Mouse (Mus musculus) embryo, embryonic 10 days (tissue): ENCODE measurements around the gene Rora.

ENCODE experiments used
- DNase-seq: peaks from one replicate; pipeline ENCODE4 v3.0.0-alpha.2; 2015; ENCODE audit warnings: low spot score

Gene Rora

DNA sequence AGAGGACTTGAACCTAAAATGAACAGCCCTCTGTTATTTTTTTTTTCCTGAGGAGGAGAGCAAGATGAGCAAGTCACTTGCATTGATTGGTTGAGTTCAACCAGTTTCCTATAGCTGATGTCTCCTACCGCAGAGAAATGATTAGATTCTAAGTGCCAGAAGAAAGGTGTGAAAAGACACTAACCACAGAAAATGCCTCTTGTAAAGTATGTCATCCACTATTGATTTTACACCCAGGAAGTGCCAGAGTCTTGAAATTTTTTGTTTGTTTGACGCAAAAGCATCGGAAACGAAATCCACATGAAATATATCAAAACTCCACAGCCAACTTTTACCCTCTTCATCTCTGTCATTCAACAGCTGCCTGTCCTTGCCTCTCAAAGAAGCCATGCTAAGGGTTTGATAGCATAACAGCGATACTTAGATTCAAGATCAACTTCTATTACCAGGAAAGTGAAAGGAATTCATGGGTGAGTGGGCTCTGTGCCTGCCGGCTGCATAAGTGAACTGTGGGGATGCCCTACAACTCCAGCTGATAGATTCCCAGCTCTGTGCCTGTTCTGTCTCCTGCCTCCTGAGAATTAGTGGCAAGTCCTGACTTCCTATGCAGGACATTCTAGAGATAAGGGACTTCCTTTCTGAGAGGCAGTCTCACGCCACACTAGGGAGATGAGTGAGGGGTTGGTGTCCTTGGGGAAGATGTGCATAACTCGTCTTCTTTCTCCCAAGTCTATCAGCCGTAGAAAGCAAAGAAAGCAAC lies 661.0 kb downstream of the Rora start:
- no peak for DNase-seq

GRCm38 (mm10) chr9:69317527-69318115 lies 664.0 kb downstream of the Rora start:
- no peak for DNase-seq

DNA sequence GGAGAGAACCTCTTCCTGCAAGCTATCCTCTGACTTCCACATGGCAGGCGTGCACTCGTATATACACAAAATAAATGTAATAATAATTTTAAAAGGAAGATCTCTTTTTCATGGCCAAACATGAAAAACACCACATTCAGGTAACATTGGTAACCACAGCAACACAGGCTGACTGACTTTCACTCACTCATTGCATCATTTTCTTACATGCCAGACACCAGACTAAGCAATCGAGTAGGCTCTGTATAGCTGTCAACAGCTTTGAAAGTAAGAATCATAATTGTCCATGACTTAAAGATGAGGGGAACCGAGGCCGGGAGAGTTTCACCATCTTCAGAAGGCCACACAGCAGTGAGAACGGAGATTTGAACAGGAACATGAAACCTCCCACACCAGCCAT lies 665.8 kb downstream of the Rora start:
- DNase-seq: no peak

GRCm38 (mm10) chr9:69319913-69320634 lies 666.5 kb downstream of the Rora start:
- no peak for DNase-seq

DNA sequence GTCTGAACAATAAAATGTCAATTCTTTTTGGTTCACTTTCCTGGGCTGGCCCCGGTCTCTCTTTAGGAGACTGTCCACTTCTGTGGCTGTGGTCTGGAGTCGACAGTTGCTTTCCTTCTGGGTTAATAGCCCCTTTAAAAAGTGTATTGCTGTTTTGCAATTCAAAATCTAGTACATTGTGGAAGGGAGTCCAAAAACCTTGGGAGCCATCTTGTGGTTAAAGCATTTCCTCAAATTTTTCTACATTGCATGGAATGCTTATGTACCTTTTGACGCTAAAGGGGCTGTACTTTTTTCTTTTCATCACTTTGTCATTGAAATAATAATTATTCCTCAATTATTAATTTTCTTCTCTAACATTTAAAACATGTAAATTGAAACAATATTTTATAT lies 667.0 kb downstream of the Rora start:
- no peak for DNase-seq

DNA sequence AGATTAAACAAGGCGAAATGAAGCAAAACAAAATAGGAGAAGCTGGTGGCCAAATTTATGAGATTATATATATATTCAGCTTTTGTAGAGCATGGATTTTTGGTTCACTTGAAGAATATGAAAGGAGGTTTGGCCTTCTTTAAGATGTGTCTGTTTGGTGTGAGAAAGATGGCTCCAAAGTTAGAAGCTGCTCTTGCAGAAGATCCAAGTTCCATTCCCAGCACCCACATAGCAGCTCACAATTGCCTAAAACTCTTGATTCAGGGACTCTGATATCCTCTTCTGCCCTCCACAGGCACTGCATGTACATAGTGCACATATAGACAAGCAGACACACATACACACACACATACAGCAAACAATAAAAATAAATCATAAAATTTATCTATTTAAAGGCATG lies 668.4 kb downstream of the Rora start:
- no peak for DNase-seq

GRCm38 (mm10) chr9:69323831-69324230 lies 670.2 kb downstream of the Rora start:
- DNase-seq: no peak

- DNase-seq: no peak
These were observed 673.5 kb downstream of the Rora start for GRCm38 (mm10) chr9:69327077-69327476.

- no peak for DNase-seq
These were observed 674.0 kb downstream of the Rora start for GRCm38 (mm10) chr9:69327591-69327990.

- no peak for DNase-seq
These were observed 678.2 kb downstream of the Rora start for GRCm38 (mm10) chr9:69331790-69332189.

- DNase-seq: no peak
These were observed 679.4 kb downstream of the Rora start for GRCm38 (mm10) chr9:69332802-69333568.

- no peak for DNase-seq
These were observed 680.1 kb downstream of the Rora start for GRCm38 (mm10) chr9:69333654-69334053.

GRCm38 (mm10) chr9:69334106-69334505 lies 680.5 kb downstream of the Rora start:
- DNase-seq: no peak

DNA sequence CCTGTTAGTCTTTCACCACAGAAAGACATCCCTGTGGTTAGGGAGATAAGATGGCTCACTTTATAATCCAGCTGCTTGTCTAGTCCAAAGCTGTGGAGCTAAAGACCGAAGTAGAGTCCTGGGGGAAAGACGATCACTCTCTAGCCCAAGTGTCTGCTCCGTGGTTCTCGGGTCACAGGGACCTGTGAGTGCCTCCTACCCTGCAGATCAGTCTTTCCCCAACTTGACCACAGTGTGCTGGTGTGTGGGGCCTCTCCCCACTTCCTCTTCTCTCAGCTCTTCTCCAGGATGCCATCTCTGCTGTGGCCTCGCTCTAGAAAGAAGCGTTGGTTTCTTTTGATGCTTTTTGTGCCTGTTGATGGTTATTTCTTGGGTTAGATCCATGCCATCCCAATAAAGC lies 682.5 kb downstream of the Rora start:
- no peak for DNase-seq

GRCm38 (mm10) chr9:69339199-69339598 lies 685.6 kb downstream of the Rora start:
- no peak for DNase-seq

GRCm38 (mm10) chr9:69339829-69340228 lies 686.2 kb downstream of the Rora start:
- no peak for DNase-seq

- no peak for DNase-seq
These were observed 686.8 kb downstream of the Rora start for GRCm38 (mm10) chr9:69340421-69340820.

GRCm38 (mm10) chr9:69343881-69344280 lies 690.3 kb downstream of the Rora start:
- DNase-seq: no peak

DNA sequence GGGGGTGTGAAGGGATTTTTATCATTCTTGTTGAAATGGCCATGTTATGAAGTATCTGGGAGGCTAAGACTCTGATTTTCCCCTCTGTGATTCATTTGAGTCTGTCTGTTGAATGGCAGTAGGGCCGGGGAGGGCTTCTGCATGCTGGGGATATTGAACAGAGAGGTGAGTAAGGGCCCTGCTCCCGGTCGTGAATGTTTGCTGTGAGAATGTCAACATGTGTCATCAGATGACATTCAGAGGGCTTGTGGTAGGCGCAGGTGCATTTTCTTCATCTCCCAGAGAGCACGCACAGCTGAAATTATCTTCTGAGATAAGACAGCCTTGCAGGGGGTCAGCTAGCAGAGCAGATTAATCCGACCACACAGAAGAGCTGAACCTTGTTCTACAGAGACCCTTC lies 692.0 kb downstream of the Rora start:
- DNase-seq: no peak

GRCm38 (mm10) chr9:69347796-69348195 lies 694.2 kb downstream of the Rora start:
- DNase-seq: no peak

GRCm38 (mm10) chr9:69349537-69349936 lies 696.0 kb downstream of the Rora start:
- DNase-seq: no peak

- no peak for DNase-seq
These were observed 700.6 kb downstream of the Rora start for GRCm38 (mm10) chr9:69354228-69354627.
